Mouse (Mus musculus) embryonic facial prominence, embryonic 12.5 days (tissue): ENCODE results near the gene Ankrd40. TPM values are rescaled to one million over a fixed set of nuclear protein-coding genes. Genes with fewer than 3 reads are reported as not detected.

Source experiments
- ATAC-seq: fragments of 200-750 bp; cut with Nextera tagmentation; 2 replicates; pipeline ENCODE4 v1.8.0; 2017; ENCODE audit not compliant: insufficient number of reproducible peaks, insufficient read depth, low FRiP score, low TSS enrichment
- H3K27ac ChIP-seq: fragments of 300-500 bp; sonication (generic); 2 replicates; pipeline ENCODE4 v1.5.1; 2016; ENCODE audit warnings: mild to moderate bottlenecking
- H3K27me3 ChIP-seq: fragments of 300-500 bp; sonication (generic); 2 replicates; pipeline ENCODE4 v1.6.1; 2016; ENCODE audit warnings: mild to moderate bottlenecking, moderate library complexity
- H3K36me3 ChIP-seq: fragments of 300-500 bp; sonication (generic); 2 replicates; pipeline ENCODE4 v1.6.1; 2016; ENCODE audit warnings: mild to moderate bottlenecking
- H3K4me1 ChIP-seq: fragments of 300-500 bp; sonication (generic); 2 replicates; pipeline ENCODE4 v1.6.1; 2016
- H3K4me2 ChIP-seq: fragments of 300-500 bp; sonication (generic); replicated peaks from 2 replicates; pipeline ENCODE4 v1.6.1; 2016; ENCODE audit warnings: mild to moderate bottlenecking, moderate library complexity
- H3K4me3 ChIP-seq: fragments of 300-500 bp; sonication (generic); 2 replicates; pipeline ENCODE4 v1.5.1; 2016; ENCODE audit warnings: mild to moderate bottlenecking
- H3K9ac ChIP-seq: fragments of 300-500 bp; sonication (generic); 2 replicates; pipeline ENCODE4 v1.6.1; 2016; ENCODE audit warnings: mild to moderate bottlenecking, moderate library complexity
- H3K9me3 ChIP-seq: fragments of 300-500 bp; sonication (generic); 2 replicates; pipeline ENCODE4 v1.6.1; 2016; ENCODE audit warnings: mild to moderate bottlenecking, moderate library complexity
- WGBS: fragments of 180-500 bp; shearing (Covaris S2); methylation state at CpG from one replicate; pipeline ENCODE4 v1.1.7; 2016; 5-methylcytosine and 5-hydroxymethylcytosine counted together
- polyA plus RNA-seq: library from polyadenylated mRNA; unstranded; fragments of >200 nt; fragmentation: Nextera tagmentation; extraction: Ambion mirVana; gene quantifications from 2 replicates; pipeline ENCODE4 v1.2.1, GENCODE M21; 2016

Gene Ankrd40
- polyA plus RNA-seq = 25.5 and 35.8 TPM in 2 replicates

- Histone ChIP-seq H3K27ac (peak within 1 kb of the TSS; percentile 99), H3K27me3 (no peaks in the 10 kb centered on the region), H3K4me3 (peak within 1 kb of the TSS; percentile 68), H3K4me1 (peaks cover 24% of the 10 kb centered on the region), H3K36me3 (no peaks in the 10 kb centered on the region), H3K9me3 (no peaks in the 10 kb centered on the region), H3K4me2 (peak within 1 kb of the TSS; percentile 71), H3K9ac (peak within 1 kb of the TSS; percentile 96)
- WGBS = under 1% methylated on average over 68 of the region's 78 CpGs
- peak; percentile 75 for ATAC-seq
Measured at GRCm38 (mm10) chr11:94327693-94328643, at the start of gene Ankrd40. Gene Ankrd40, plus strand, starts transcription at chr11:94328001.

GRCm38 (mm10) chr11:94281199-94282181, 46.3 kb upstream of the Ankrd40 start, which contains the start of gene Gm21885:
Gene Gm21885, plus strand, starts transcription at chr11:94281873.
- H3K4me3 ChIP-seq = no peak within 1 kb of the TSS
- no peaks in the 10 kb centered on the region for H3K27me3 ChIP-seq
- no peak within 1 kb of the TSS for H3K27ac ChIP-seq
- H3K4me2 ChIP-seq = no peak within 1 kb of the TSS
- 84% methylated on average over 11 of the region's 11 CpGs for WGBS
- H3K36me3 ChIP-seq = peaks cover 19% of the 10 kb centered on the region
- no peak within 1 kb of the TSS for H3K9ac ChIP-seq
- 0 out of 2 replicates have a peak, but pooled peaks cover 3% of the 10 kb centered on the region for H3K4me1 ChIP-seq
- no peak for ATAC-seq
- H3K9me3 ChIP-seq = no peaks in the 10 kb centered on the region

GRCm38 (mm10) chr11:94282291-94282690, 45.5 kb upstream of the Ankrd40 start:
- Histone ChIP-seq H3K9ac (no peak overlapping the region), H3K27me3 (no peaks in the 10 kb centered on the region), H3K4me2 (no peak overlapping the region), H3K27ac (no peak overlapping the region), H3K4me1 (no peaks in the 10 kb centered on the region), H3K9me3 (no peaks in the 10 kb centered on the region), H3K36me3 (peaks cover 25% of the 10 kb centered on the region), H3K4me3 (no peak overlapping the region)
- no peak for ATAC-seq
- WGBS = 68% methylated on average over 5 of the region's 5 CpGs

- Histone ChIP-seq H3K4me3 (no peak overlapping the region), H3K36me3 (peaks cover 35% of the 10 kb centered on the region), H3K27ac (no peak overlapping the region), H3K27me3 (no peaks in the 10 kb centered on the region), H3K9me3 (no peaks in the 10 kb centered on the region), H3K4me1 (no peaks in the 10 kb centered on the region), H3K4me2 (no peak overlapping the region), H3K9ac (no peak overlapping the region)
- 94% methylated on average over 6 of the region's 6 CpGs for WGBS
- ATAC-seq = no peak
Measured at GRCm38 (mm10) chr11:94283536-94284099, 44.2 kb upstream of the Ankrd40 start.

- H3K4me1 ChIP-seq = no peaks in the 10 kb centered on the region
- peaks cover 59% of the 10 kb centered on the region for H3K36me3 ChIP-seq
- H3K9me3 ChIP-seq = no peaks in the 10 kb centered on the region
- H3K27me3 ChIP-seq = no peaks in the 10 kb centered on the region
- 92% methylated on average over 11 of the region's 11 CpGs for WGBS
- no peak overlapping the region for H3K9ac ChIP-seq
- no peak overlapping the region for H3K4me2 ChIP-seq
- H3K4me3 ChIP-seq = no peak overlapping the region
- no peak overlapping the region for H3K27ac ChIP-seq
- no peak for ATAC-seq
Measured at GRCm38 (mm10) chr11:94285886-94286574, 41.8 kb upstream of the Ankrd40 start.

GRCm38 (mm10) chr11:94287105-94287504, 40.7 kb upstream of the Ankrd40 start:
- no peak for ATAC-seq
- no peak overlapping the region for H3K9ac ChIP-seq
- no peaks in the 10 kb centered on the region for H3K4me1 ChIP-seq
- 94% methylated on average over 5 of the region's 5 CpGs for WGBS
- no peak overlapping the region for H3K4me3 ChIP-seq
- H3K27me3 ChIP-seq = no peaks in the 10 kb centered on the region
- no peak overlapping the region for H3K27ac ChIP-seq
- no peaks in the 10 kb centered on the region for H3K9me3 ChIP-seq
- peaks cover 67% of the 10 kb centered on the region for H3K36me3 ChIP-seq
- H3K4me2 ChIP-seq = no peak overlapping the region

- H3K9me3 ChIP-seq = no peaks in the 10 kb centered on the region
- H3K4me1 ChIP-seq = no peaks in the 10 kb centered on the region
- H3K36me3 ChIP-seq = peaks cover 76% of the 10 kb centered on the region
- H3K27me3 ChIP-seq = no peaks in the 10 kb centered on the region
- ATAC-seq = no peak
- no peak overlapping the region for H3K27ac ChIP-seq
- 93% methylated on average over 10 of the region's 10 CpGs for WGBS
- H3K4me2 ChIP-seq = no peak overlapping the region
- H3K4me3 ChIP-seq = no peak overlapping the region
- H3K9ac ChIP-seq = no peak overlapping the region
Measured at GRCm38 (mm10) chr11:94290062-94290740, 37.6 kb upstream of the Ankrd40 start.

GRCm38 (mm10) chr11:94294996-94295845, 32.6 kb upstream of the Ankrd40 start:
- no peaks in the 10 kb centered on the region for H3K4me1 ChIP-seq
- H3K9me3 ChIP-seq = no peaks in the 10 kb centered on the region
- no peaks in the 10 kb centered on the region for H3K27me3 ChIP-seq
- no peak overlapping the region for H3K4me2 ChIP-seq
- H3K4me3 ChIP-seq = no peak overlapping the region
- H3K36me3 ChIP-seq = peaks cover 84% of the 10 kb centered on the region
- no peak overlapping the region for H3K27ac ChIP-seq
- WGBS = 87% methylated on average over 9 of the region's 9 CpGs
- ATAC-seq = no peak
- no peak overlapping the region for H3K9ac ChIP-seq

GRCm38 (mm10) chr11:94312733-94313132, 15.1 kb upstream of the Ankrd40 start:
- ATAC-seq = no peak
- Histone ChIP-seq H3K27ac (no peak overlapping the region), H3K4me1 (peaks cover 20% of the 10 kb centered on the region), H3K9ac (no peak overlapping the region), H3K27me3 (no peaks in the 10 kb centered on the region), H3K36me3 (peaks cover 3% of the 10 kb centered on the region; the same call in 1 of the 2 replicates), H3K4me2 (no peak overlapping the region), H3K4me3 (no peak overlapping the region), H3K9me3 (no peaks in the 10 kb centered on the region)
- WGBS = 88% methylated on average over 1 of the region's 1 CpGs
